Mouse (Mus musculus): ENCODE data around the gene Mtf1.

The Mtf1 gene

DNA sequence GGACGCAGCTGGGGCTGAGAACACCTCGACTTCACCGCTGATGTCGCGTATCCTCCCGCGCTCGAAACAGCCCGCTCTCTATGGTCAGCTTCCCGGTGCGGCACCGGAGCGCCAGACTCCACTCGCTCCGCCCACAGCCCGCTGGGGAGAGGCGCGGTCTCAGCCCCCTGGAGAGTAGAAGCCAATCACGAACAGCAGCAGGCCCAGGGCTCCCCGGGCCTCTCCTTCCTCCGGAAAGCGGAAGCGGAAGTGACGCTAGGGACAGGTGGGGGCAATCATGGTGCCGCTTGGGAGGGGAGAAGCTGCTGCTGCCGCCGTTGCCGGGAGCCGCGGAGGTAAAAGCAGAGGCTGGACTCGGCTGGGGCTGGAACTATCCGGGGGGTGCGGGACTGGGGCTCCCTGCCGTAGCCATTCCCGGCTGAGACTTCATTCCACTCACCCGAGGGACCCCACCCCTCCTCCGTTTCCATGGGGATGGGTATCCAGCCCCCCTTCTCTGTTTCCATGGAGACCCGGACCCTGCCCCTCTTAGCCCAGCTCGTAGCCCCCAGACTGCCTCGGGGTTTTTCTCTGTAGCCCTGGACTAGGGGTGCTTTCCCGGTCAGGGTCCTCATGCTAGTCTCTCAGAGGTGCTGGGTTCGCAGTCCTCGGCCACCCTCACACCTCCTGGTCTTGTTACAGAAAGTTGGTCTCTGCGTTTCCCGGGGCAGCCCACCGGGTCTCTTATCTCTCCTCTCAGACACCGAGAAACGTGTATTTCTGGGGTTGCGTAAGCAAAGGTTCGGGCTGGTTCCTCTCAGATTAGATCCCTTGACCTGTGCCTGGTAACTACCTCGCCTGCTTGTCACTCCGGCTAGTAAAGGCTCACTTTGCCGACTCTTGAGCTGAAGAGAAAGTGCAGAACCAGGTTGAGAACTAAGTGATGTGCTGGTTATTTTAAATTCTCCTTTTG is 681 bp downstream of the Mtf1 start:
- peak; percentile 97 for DNase-seq

- DNase-seq: no peak
Observed at GRCm38 (mm10) chr4:124803406-124803805, 1.5 kb downstream of the Mtf1 start.

DNA sequence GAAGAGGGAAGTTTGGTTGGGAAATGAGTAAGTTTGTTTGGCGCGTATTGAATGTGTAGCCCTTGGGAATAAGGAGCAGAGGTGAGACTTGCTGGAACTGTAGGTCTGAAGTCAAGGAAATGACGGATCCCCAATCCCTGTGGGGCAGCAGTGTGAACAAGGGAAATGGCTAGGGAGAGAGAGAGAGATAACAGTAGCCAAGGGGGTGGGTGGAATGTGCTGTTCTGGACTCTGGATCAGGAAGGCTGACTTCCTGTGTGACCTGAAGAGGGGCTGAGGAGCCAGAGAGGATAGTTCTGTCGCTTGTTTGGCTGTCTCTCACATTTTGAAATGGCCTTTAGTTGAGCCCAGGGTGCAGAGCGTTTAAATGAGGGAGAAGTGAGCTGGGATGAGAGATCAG is 6.6 kb downstream of the Mtf1 start:
- no peak for DNase-seq

DNA sequence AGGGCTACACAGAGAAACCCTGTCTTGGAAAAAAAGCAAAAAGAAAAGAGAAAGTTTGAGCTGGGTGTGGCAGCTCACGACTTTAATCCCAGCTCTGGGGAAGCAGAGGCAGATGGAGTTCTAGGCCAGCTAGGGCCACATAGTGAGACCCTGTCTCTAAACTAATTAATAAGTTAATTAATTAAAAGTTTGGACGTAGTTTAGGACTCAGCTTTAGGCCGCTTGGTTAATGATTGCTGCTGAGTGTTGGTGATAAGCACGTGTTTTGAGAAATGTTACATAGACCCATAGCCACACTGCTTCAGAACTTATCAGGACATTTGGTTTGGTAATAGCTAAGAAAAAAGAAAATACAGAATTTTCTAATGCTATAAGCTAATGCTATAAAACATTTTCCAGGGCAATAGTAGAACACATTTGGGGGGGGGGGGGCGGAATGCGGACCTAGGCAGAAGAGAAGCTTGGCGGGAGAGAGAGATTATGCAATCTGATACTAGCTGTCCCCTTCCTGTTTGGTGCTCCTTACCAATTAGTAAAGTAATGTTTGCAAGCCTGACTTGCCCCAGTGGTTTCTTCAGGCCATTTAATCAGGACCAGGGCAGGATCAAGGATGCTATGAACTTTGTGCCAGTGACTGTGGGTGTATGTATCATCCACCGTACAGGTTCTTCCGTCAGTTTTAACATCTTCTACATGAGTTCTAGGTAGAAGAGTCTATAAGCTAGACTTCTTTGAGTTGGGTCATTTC is 7.4 kb downstream of the Mtf1 start:
- no peak for DNase-seq

GRCm38 (mm10) chr4:124810056-124810455 is 8.2 kb downstream of the Mtf1 start:
- no peak for DNase-seq

- no peak for DNase-seq
Observed at GRCm38 (mm10) chr4:124811347-124811975, 9.6 kb downstream of the Mtf1 start.

GRCm38 (mm10) chr4:124815901-124816300 is 14.0 kb downstream of the Mtf1 start:
- DNase-seq: no peak

DNA sequence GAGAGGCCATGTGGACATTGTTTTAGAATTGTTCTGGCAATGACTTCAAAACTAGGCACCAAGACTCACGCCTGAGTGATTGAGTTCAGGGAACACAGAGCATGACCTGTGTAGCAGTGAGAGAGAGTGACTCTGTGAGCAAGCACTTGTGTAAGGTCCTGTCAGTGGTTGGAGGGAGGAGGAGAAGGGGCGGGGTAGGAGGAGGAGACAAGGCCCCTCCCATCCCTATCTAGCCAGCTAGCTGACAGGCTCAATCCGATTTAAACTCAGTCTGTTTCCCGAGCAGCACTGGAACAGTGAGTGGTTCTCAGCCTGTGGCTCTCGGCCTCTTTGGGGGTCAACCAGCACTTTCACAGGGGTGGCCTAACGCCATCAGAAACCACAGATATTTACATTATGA is 15.9 kb downstream of the Mtf1 start:
- DNase-seq: peak; percentile 57

DNA sequence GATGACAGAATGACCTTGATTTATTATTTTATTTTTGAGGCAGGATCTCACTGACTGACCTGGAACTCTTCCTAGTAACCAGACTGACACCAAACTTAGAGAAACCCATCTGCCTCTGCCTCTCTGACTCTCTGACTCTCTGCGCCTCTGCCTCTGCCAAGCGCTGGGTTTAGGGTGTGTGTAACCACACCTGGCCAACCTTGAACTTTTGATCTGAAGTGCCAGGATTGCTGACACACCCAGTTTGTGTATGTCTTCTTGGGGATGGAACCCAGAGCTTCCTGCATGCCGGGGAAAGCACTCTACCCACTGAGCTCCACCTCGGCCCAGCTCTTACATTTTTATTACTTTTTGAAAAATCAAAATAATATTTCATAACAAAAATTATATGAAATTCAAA is 16.9 kb downstream of the Mtf1 start:
- no peak for DNase-seq

DNA sequence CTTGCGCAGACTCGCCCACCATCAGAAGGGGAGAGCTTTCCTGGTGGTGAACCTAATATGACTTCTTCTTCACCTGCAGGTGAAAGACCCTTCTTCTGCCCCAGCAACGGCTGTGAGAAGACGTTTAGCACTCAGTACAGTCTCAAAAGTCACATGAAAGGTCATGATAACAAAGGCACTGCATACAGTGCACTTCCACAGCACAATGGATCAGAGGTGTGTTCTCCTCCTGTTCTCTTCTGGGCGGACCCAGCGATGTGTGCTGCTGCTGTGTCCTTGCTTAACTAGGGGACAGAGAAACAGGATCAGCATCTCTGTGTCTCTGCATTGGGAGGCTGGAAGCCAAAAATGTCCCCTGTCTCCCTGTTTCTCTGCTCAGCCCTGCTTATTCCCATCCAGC is 23.1 kb downstream of the Mtf1 start:
- no peak for DNase-seq

DNA sequence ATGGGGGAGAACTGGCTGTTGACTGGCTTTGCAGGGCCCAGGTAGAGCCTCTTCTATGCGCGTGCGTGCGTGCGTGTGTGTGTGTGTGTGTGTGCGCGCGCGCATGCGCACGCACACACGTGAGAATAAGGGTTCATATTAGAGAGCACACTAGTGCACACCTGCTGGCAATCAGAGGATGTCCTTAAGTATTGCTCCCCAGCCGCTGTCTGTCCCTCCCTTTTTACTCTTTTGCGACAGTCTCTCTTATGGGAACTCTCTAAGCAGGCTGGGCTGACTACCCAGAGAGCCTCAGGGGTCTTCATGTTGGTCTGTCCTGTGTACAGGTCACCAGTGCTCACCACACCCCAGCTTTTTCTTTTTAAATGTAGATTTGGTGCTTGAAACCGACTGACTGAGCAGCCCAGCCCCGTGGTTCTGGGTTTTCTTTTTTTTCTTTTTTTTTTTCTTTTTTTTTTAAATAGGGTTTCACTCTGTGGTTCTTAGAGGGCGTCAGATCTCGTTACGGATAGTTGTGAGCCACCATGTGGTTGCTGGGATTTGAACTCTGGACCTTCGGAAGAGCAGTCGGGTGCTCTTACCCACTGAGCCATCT is 23.6 kb downstream of the Mtf1 start:
- DNase-seq: no peak

- DNase-seq: no peak
Observed at GRCm38 (mm10) chr4:124829671-124830070, 27.8 kb downstream of the Mtf1 start.

- DNase-seq: no peak
Observed at GRCm38 (mm10) chr4:124832796-124833195, 30.9 kb downstream of the Mtf1 start.

- DNase-seq: no peak
Observed at GRCm38 (mm10) chr4:124838035-124838700, 36.3 kb downstream of the Mtf1 start.

- no peak for DNase-seq
Observed at GRCm38 (mm10) chr4:124840998-124841397, 39.1 kb downstream of the Mtf1 start.

DNA sequence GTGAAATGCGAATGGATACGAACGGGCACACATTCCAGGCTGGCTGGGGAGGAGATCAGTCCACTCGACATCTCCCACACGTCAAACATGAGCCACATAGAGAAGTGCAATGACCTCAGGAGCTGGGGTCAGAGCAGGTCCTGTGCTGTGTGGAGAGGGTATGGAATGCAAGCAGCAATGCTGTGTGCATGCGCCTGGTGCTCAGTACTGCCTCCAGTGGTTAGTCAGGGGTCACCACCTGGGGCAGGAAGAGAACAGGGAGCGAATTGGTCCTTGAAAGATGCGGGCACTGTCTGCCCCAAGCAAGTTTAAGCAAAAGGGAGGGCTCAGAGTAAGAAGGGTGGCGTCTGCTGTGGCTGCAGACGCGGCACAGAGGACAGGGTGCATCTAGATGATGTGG is 41.6 kb downstream of the Mtf1 start:
- peak; percentile 58 for DNase-seq

GRCm38 (mm10) chr4:124847573-124847972 is 45.7 kb downstream of the Mtf1 start:
- DNase-seq: peak; percentile 83

DNA sequence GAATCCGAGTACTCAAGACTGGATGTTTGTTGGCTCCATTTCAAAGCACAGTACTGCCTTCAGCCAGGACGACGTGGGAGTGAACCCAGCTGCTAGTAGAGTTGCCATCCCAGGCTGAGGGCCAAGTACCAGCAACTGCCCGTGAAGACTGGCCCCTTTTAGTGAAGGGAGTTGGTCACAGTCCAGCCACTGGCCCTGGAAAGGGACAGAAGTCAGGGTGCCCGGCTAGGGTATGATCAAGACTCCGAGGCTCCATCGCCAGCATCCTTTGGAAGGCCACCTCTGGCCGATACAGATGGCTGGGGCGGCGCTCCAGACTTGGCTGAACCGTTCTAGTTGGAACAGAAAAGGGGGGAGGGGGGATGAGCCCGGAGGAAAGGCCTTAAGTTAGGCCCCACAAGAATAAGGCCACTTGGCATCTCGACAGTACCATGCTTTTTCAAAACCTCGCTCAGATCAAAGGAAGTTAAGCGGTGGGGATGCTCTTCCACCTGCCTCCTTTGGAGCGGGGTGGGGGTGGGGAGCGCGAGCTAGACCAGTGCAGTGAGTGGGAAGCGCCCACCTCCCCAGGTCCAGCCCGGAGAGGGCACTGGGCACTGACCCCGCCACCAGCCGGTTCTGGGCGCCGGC is 47.8 kb downstream of the Mtf1 start:
- peak; percentile 69 for DNase-seq

GRCm38 (mm10) chr4:124850261-124850913 is 48.5 kb downstream of the Mtf1 start, which contains the start of gene Yrdc:
TSS of gene Yrdc (plus strand) at chr4:124850679.
- peak; percentile 97 for DNase-seq

DNA sequence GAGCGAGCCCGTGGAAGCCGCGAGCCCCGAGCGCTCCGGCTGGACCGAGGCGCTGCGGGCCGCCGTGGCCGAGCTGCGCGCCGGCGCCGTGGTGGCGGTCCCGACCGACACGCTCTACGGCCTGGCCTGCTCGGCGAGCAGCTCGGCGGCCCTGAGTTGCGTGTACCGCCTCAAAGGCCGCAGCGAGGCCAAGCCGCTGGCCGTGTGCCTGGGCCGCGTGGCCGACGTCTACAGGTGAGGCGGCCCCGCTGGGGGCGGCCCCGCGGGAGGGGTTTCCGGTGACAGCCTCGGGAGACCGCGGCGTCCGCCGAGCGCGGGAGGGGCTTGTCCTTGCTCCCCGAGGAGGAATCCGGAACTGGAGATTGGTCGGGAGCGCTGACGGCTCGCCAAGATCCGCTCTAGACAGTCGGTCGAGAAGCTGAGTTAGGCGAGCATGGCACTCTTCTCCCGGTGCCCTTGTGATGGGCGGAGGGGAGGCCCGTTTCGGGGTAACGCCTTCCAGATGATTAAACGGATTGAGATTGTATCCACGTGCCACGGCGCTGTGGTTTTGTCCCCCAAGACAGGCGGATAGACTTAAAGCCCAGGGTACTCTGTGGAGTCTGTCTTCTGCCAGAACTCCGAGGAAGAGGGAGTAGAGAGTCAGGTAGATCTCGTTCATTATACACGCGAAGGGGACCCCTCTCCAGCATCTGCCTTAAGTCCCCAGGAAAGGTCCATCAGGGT is 49.2 kb downstream of the Mtf1 start, which contains the start of gene 1110065P20Rik:
Gene 1110065P20Rik (minus strand): TSS at position 264 of the 726 bp plus-strand sequence.
- DNase-seq: peak; percentile 65

DNA sequence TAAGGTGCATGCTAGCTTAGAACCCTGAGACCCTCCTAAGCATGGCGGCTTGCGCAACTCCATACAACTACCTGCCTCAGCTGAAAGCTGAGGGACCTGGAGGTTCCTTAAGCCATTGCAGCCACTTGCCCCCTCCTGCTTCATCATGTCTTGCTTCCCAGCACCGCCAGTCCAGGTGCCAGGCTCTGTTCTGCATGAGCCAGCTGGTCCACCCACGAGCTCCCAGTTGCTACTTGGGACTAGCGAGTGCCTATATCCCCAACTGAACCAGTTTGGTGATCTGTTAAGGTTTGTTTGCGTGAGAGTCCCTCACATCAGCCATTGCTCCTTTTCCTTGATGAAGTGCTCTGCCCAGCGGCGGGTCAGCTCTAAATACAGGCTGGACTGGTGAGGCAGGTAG is 54.4 kb downstream of the Mtf1 start:
- DNase-seq: no peak
